Mouse (Mus musculus) megakaryocyte-erythroid progenitor cell, adult 5-6 weeks (primary cell): ENCODE results near the gene Fosb. TPM values are rescaled to one million over a fixed set of nuclear protein-coding genes. Genes with fewer than 3 reads are reported as not detected.

Experiments
- ATAC-seq: replicated peaks from 2 replicates; pipeline ENCODE4 v1.8.0; 2016; ENCODE audit warnings: mild to moderate bottlenecking, inconsistent platforms; ENCODE audit not compliant: severe bottlenecking, poor library complexity, low FRiP score, low TSS enrichment
- total RNA-seq, 2 experiments: library from RNA; stranded (forward) in 1 of 2; stranded (reverse) in 1 of 2; fragments of 200-1000, 215-1000 nt in 1 of 2; fragments of >200 nt in 1 of 2; fragmentation: Nextera tagmentation in 1 of 2; gene quantifications; 2 replicates each; pipeline ENCODE4 v1.2.3; 2014 to 2017

Fosb gene
- total RNA-seq (2014; fragmentation: Nextera tagmentation) (4.2 and 4.8 TPM in 2 replicates), total RNA-seq (2017) (52.4 and 77.0 TPM in 2 replicates)

GRCm38 (mm10) chr7:19309884-19310641, at the start of gene Fosb:
Fosb (minus strand) TSS chr7:19310051.
- ATAC-seq, result peak; percentile 63

- peak; percentile 64 for ATAC-seq
Measured at GRCm38 (mm10) chr7:19359299-19359891, 49.5 kb upstream of the Fosb start, which contains the start of the genes Cd3eap and Ppp1r13l. Cd3eap (minus strand) TSS chr7:19359483. Ppp1r13l (plus strand) TSS chr7:19359749.

DNA sequence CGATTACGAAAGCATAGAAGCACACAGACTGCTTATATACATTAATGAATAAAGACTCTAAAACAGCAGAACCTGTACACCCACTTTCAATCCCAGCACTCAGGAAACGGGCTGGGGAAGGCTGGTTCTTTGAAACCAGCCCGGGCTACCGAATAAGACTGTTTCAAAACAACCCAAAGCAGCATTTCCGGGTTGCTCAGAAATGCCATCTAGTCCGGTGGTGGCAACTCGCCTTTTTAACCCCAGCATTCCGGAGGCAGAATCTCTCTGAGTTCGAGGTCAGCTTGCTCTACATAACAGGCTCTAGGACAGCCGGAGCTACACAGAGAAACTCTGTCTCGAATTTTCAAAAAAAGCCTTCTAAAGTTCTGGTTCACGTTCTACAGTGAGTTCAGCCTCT, 48.8 kb upstream of the Fosb start:
- ATAC-seq, result no peak

- ATAC-seq, result no peak
Measured at GRCm38 (mm10) chr7:19357381-19358375, 47.8 kb upstream of the Fosb start.

DNA sequence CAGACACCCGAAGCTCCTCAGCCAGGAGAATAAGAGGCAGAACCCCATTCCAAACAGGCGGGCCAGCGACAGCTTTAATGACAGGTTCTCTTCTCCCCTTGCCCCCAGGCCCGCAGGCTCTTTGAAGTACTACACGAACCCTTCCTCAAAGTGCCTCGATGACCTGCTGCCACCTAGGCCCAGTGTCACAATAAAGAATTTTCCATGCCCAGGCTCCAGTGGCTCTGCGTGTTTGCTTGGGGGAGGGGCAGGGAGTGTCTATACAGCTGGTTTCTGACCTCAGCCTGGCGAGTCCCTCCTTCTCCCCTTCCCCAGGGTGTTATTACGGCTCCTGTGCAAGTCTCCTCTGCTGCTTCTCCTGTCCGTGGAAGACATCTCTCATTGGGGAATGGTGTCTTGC, 46.5 kb upstream of the Fosb start:
- ATAC-seq, result no peak

DNA sequence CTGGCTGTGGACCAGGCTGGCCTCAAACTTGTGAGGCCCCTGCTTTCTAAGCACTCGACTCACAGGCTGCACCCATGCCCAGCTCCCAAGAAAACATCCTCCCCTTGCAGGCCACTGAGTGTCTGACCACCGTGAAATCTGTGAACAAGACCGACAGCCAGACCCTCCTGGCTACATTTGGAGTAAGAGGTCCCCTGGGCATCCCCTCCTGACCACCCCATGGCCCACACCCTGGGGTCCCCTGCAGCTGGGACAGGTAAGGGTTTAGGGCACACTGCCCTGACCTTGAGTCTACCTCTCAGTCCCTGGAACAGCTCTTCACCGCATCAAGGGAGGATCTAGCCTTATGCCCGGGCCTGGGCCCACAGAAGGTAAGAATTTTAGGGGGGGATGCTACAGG, 45.1 kb upstream of the Fosb start:
- ATAC-seq, result no peak

DNA sequence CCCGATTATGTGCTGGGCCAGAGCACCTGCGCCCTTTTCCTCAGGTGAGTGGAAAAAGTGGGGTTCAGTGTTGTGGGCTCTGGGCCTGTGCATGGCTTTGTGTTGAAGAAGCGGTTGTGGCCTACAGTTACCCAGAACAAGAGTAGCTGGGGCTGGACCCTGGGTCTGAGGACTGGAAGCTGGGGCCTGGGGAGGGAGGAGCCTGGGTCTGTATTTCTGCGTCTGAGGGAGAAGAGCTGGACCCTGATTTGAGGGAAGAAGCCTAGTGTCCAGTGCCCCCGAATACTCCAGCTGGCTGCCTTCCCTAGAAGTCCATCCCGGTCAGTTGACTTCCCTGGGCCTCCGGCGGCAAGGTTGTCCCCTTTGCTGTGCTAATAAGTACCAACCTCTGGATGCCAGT, 40.4 kb upstream of the Fosb start:
- no peak for ATAC-seq

DNA sequence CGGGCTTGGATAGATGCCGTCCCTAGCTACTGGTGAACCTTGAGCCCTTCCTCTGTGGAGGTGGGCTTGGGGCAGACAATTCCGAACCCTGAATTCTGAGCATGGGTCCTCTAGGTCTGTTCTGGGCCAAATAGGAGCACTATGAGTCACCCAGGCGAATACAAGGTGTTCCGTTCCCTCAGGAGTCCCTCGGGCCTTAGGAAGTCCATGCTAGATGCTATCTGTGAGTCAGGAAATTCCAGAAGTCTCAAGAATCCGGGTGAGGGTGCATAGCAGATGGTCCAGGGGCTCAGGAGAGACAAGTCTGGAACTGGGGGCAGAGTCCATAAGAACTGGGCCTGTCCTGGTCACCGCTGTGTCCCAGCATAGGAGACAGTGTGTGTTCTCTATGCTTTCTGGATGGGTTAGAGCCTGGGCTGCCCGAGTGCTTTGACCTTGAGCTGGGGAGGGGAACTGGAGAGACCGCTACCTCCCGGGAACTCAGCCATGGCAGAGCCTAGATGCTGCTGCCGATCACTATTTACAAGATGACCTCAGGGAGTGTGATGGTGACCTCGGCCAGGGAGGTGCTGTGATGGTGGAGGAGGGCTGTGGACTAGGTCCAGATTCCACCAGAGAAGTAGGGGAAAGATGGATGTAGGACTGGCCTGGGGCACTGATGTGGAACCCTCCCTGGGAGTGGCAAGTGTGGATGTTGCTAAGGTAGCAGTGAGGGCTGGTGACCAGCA, 39.5 kb upstream of the Fosb start:
- no peak for ATAC-seq

DNA sequence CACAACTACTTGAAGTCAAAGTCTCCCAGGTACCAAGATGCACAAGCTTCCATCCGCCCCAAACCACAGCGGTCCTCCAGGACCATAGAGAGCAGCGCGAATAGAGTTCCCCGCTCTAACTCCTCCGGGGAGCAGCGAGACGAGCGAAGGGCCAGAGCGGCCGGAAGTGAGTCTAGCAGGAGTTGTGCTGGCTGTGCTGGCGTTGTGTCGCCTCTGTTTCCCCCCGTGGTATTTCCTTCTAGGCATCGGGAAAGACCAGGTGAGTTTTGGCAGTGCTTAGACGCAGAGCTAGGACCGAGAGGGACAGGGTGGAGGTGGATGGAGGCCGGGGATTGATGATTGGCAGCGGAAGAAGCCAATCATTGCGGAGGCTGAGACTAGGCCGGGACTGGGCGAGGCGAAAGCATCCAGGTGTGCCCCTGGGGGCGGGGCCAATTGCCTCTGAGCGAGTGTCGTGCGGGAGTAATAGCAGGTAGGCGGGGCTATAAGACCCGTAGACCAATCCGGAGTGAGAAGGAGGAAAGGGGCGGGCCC, 35.2 kb upstream of the Fosb start:
- peak; percentile 91 for ATAC-seq

GRCm38 (mm10) chr7:19344237-19344847, 34.5 kb upstream of the Fosb start, which contains the start of gene Ercc1:
Ercc1 (plus strand) TSS chr7:19344778.
- no peak for ATAC-seq

DNA sequence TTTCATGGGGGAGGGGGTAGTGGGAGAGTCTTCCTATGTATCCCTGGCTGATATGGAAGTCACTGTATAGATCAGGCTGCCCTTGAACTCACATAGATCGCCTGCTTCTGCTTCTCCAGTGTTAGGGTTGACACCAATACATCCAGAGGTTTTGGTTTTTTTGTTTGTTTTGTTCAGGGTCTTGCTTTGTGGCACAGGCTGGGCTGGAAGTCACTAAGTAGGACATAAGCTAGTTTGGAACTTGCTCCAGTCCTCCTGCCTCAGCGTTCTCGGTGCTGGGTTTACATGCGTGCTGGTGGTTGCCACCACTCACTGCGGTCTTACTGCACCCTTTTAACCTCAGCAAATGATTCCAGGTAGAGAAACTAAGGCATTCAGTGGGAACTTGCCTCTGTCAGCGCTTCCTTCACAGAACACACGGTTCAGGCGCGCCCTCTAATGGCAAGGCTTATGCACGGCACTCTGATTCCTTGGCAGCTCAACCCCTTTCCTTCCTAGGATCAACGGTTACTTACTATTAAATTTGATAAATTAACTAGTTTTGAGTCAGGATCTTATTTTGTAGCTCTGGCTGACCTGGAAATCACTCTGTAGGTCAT, 33.5 kb upstream of the Fosb start:
- peak; percentile 48; the same call in 1 of the 2 replicates for ATAC-seq

GRCm38 (mm10) chr7:19342481-19343027, 32.7 kb upstream of the Fosb start:
- no peak for ATAC-seq

GRCm38 (mm10) chr7:19341761-19342409, 32.0 kb upstream of the Fosb start:
- ATAC-seq, result no peak

GRCm38 (mm10) chr7:19341250-19341649, 31.4 kb upstream of the Fosb start:
- no peak for ATAC-seq

DNA sequence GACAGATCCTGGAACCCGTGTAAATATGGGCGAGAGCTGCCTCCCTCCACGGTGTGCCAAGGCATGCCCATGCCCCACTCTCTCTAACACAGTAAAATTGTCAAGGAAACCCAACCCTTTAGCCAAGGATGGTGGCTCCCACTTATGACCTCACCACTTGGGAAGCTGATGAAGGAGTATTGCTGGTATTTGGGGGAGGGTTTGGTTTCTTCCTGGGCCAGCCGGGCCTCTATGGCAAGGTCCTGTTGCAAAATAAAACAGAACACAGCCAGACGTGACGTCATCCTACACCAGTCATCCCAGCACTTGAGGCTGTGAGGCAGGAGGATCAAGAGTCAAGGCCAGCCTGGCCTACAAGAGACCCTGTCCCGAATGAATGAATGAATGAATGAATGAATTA, 28.7 kb upstream of the Fosb start:
- ATAC-seq, result no peak

DNA sequence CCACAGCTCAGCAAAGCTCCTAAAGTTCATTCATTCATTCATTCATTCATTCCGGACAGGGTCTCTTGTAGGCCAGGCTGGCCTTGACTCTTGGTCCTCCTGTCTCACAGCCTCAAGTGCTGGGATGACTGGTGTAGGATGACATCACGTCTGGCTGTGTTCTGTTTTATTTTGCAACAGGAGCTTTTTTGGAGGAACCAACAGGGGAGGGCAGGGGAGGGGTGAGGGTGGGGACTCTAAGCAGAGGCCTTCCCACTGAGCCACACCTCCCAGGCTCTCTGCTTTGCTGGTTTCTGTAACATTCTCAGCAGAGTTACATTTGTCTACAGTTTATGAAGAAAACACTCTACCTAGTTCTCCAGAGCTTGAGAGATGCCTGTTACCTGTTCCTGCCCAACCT, 28.2 kb upstream of the Fosb start:
- ATAC-seq, result no peak

DNA sequence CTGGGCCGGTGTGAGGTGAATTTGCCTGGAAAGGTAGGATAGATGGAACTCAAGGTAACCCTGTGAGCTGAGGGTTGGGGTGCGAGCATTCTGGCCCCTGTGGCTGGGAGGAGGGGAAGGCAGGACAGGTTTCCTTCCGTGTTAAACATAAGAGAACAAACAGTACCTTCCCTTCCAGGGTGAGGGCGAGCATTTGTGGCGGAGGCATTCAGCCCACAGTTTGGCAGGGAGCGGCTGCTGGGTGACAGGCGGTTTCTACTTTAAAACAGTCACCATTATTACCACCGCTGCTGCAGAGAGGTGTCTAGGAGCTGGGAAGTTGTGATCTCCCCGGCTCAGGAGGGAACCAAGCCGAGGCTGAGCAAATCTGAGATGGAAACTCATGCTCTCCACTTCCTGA, 27.3 kb upstream of the Fosb start:
- no peak for ATAC-seq
